Mouse (Mus musculus) limb, embryonic 12.5 days (tissue): ENCODE measurements around the gene Lrmda. TPM values are rescaled to one million over a fixed set of nuclear protein-coding genes. Genes with fewer than 3 reads are reported as not detected.

Source experiments
- ATAC-seq: fragments of 200-750 bp; cut with Nextera tagmentation; 2 replicates; pipeline ENCODE4 v1.8.0; 2017; ENCODE audit warnings: low read depth, moderate TSS enrichment; ENCODE audit not compliant: insufficient number of reproducible peaks, insufficient read depth, low FRiP score, low TSS enrichment
- H3K27ac ChIP-seq: fragments of 300-500 bp; sonication (generic); 2 replicates; pipeline ENCODE4 v1.5.1; 2016; ENCODE audit warnings: mild to moderate bottlenecking, moderate library complexity
- H3K27me3 ChIP-seq: fragments of 300-500 bp; sonication (generic); 2 replicates; pipeline ENCODE4 v1.6.1; 2016; ENCODE audit warnings: mild to moderate bottlenecking, moderate library complexity
- H3K36me3 ChIP-seq: fragments of 300-500 bp; sonication (generic); 2 replicates; pipeline ENCODE4 v1.6.1; 2016; ENCODE audit warnings: mild to moderate bottlenecking, moderate library complexity
- H3K4me1 ChIP-seq: fragments of 300-500 bp; sonication (generic); replicated peaks from 2 replicates; pipeline ENCODE4 v1.6.1; 2016
- H3K4me2 ChIP-seq: fragments of 300-500 bp; sonication (generic); 2 replicates; pipeline ENCODE4 v1.6.1; 2016; ENCODE audit warnings: mild to moderate bottlenecking, moderate library complexity
- H3K4me3 ChIP-seq: fragments of 300-500 bp; sonication (generic); replicated peaks from 2 replicates; pipeline ENCODE4 v1.5.1; 2016; ENCODE audit warnings: mild to moderate bottlenecking
- H3K9ac ChIP-seq: fragments of 300-500 bp; sonication (generic); replicated peaks from 2 replicates; pipeline ENCODE4 v1.6.1; 2016; ENCODE audit warnings: mild to moderate bottlenecking, moderate library complexity
- H3K9me3 ChIP-seq: fragments of 300-500 bp; sonication (generic); 2 replicates; pipeline ENCODE4 v1.6.1; 2016; ENCODE audit warnings: mild to moderate bottlenecking, moderate library complexity
- WGBS: fragments of 180-500 bp; shearing (Covaris S2); methylation state at CpG from one replicate; pipeline ENCODE4 v1.1.7; 2016; 5-methylcytosine and 5-hydroxymethylcytosine counted together
- polyA plus RNA-seq: library from polyadenylated mRNA; unstranded; fragments of >200 nt; fragmentation: Nextera tagmentation; extraction: Ambion mirVana; gene quantifications from 2 replicates; pipeline ENCODE4 v1.2.1, GENCODE M21; 2016

Lrmda gene
- polyA plus RNA-seq, 1 experiment from 2014 or later: 0.41 TPM

GRCm38 (mm10) chr14:21994061-21994990, 25.2 kb upstream of the Lrmda start:
- under 1% methylated on average over 44 of the region's 44 CpGs for WGBS
- no peaks in the 10 kb centered on the region for H3K36me3 ChIP-seq
- ATAC-seq: no peak
- H3K4me3 ChIP-seq: peak overlapping the region; percentile 55
- H3K27me3 ChIP-seq: peaks cover 67% of the 10 kb centered on the region
- H3K9me3 ChIP-seq: no peaks in the 10 kb centered on the region
- peak overlapping the region; percentile 64 for H3K9ac ChIP-seq
- peak overlapping the region; percentile 8; the same call in 1 of the 2 replicates for H3K27ac ChIP-seq
- peaks cover 53% of the 10 kb centered on the region for H3K4me1 ChIP-seq
- peak overlapping the region; percentile 93 for H3K4me2 ChIP-seq

GRCm38 (mm10) chr14:21995031-21995754, 24.3 kb upstream of the Lrmda start:
- Histone ChIP-seq H3K36me3 (no peaks in the 10 kb centered on the region), H3K27me3 (peaks cover 58% of the 10 kb centered on the region), H3K27ac (no peak overlapping the region; the same call in 1 of the 2 replicates), H3K4me3 (peak overlapping the region; percentile 55), H3K4me2 (peak overlapping the region; percentile 93), H3K9me3 (no peaks in the 10 kb centered on the region), H3K4me1 (peaks cover 46% of the 10 kb centered on the region), H3K9ac (peak overlapping the region; percentile 64)
- WGBS: under 1% methylated on average over 36 of the region's 36 CpGs
- ATAC-seq: peak; percentile 53; the same call in 1 of the 2 replicates

GRCm38 (mm10) chr14:21999588-21999987, 19.9 kb upstream of the Lrmda start:
- WGBS: 95% methylated on average over 4 of the region's 4 CpGs

GRCm38 (mm10) chr14:22003231-22003630, 16.3 kb upstream of the Lrmda start:
- Histone ChIP-seq H3K9me3 (no peaks in the 10 kb centered on the region), H3K9ac (no peak overlapping the region), H3K4me2 (no peak overlapping the region), H3K4me3 (no peak overlapping the region), H3K27ac (no peak overlapping the region), H3K27me3 (peaks cover 13% of the 10 kb centered on the region; the same call in 1 of the 2 replicates), H3K4me1 (no peaks in the 10 kb centered on the region), H3K36me3 (no peaks in the 10 kb centered on the region)
- no peak for ATAC-seq
- WGBS: 75% methylated on average over 1 of the region's 1 CpGs

More at GRCm38 (mm10) chr14:21999588-21999987, 19.9 kb upstream of the Lrmda start:
- H3K27ac ChIP-seq: no peak overlapping the region
- no peaks in the 10 kb centered on the region for H3K36me3 ChIP-seq
- peaks cover 12% of the 10 kb centered on the region; the same call in 1 of the 2 replicates for H3K4me1 ChIP-seq
- no peak overlapping the region for H3K4me3 ChIP-seq
- no peak overlapping the region for H3K4me2 ChIP-seq
- H3K9ac ChIP-seq: no peak overlapping the region
- H3K9me3 ChIP-seq: no peaks in the 10 kb centered on the region
- ATAC-seq: no peak
- H3K27me3 ChIP-seq: peaks cover 27% of the 10 kb centered on the region

GRCm38 (mm10) chr14:22003631-22004030, 15.9 kb upstream of the Lrmda start:
- H3K27ac ChIP-seq: no peak overlapping the region
- peaks cover 13% of the 10 kb centered on the region; the same call in 1 of the 2 replicates for H3K27me3 ChIP-seq
- whole genome bisulfite sequencing: 58% methylated on average over 4 of the region's 4 CpGs
- no peak overlapping the region for H3K4me3 ChIP-seq
- no peaks in the 10 kb centered on the region for H3K4me1 ChIP-seq
- no peaks in the 10 kb centered on the region for H3K9me3 ChIP-seq
- no peaks in the 10 kb centered on the region for H3K36me3 ChIP-seq
- ATAC-seq: no peak
- no peak overlapping the region for H3K9ac ChIP-seq
- H3K4me2 ChIP-seq: no peak overlapping the region

- H3K4me1 ChIP-seq: no peaks in the 10 kb centered on the region
- H3K9me3 ChIP-seq: no peaks in the 10 kb centered on the region
- peaks cover 13% of the 10 kb centered on the region; the same call in 1 of the 2 replicates for H3K27me3 ChIP-seq
- no peak overlapping the region for H3K27ac ChIP-seq
- no peak for ATAC-seq
- WGBS: 30% methylated on average over 4 of the region's 4 CpGs
- no peaks in the 10 kb centered on the region for H3K36me3 ChIP-seq
- no peak overlapping the region for H3K4me3 ChIP-seq
- H3K4me2 ChIP-seq: no peak overlapping the region
- H3K9ac ChIP-seq: no peak overlapping the region
These were observed 14.6 kb upstream of the Lrmda start for GRCm38 (mm10) chr14:22004943-22005342.

GRCm38 (mm10) chr14:22007006-22007405, 12.5 kb upstream of the Lrmda start:
- 86% methylated on average over 6 of the region's 6 CpGs for WGBS
- H3K4me3 ChIP-seq: no peak overlapping the region
- ATAC-seq: no peak
- no peaks in the 10 kb centered on the region for H3K4me1 ChIP-seq
- H3K9me3 ChIP-seq: no peaks in the 10 kb centered on the region
- H3K4me2 ChIP-seq: no peak overlapping the region
- H3K9ac ChIP-seq: no peak overlapping the region
- no peak overlapping the region for H3K27ac ChIP-seq
- no peaks in the 10 kb centered on the region for H3K36me3 ChIP-seq
- H3K27me3 ChIP-seq: peaks cover 18% of the 10 kb centered on the region

- 88% methylated on average over 5 of the region's 5 CpGs for WGBS
- ATAC-seq: no peak
These were observed 5.2 kb upstream of the Lrmda start for GRCm38 (mm10) chr14:22014315-22014714.

GRCm38 (mm10) chr14:22014781-22015180, 4.7 kb upstream of the Lrmda start:
- Histone ChIP-seq H3K4me2 (no peak overlapping the region), H3K36me3 (no peaks in the 10 kb centered on the region), H3K27me3 (peaks cover 65% of the 10 kb centered on the region), H3K4me3 (no peak overlapping the region), H3K9ac (no peak overlapping the region), H3K27ac (no peak overlapping the region), H3K4me1 (peaks cover 10% of the 10 kb centered on the region), H3K9me3 (no peaks in the 10 kb centered on the region)
- no peak for ATAC-seq
- 53% methylated on average over 4 of the region's 4 CpGs for WGBS

More at GRCm38 (mm10) chr14:22014315-22014714, 5.2 kb upstream of the Lrmda start:
- no peaks in the 10 kb centered on the region for H3K9me3 ChIP-seq
- H3K9ac ChIP-seq: no peak overlapping the region
- no peak overlapping the region for H3K4me2 ChIP-seq
- peaks cover 60% of the 10 kb centered on the region for H3K27me3 ChIP-seq
- H3K4me3 ChIP-seq: no peak overlapping the region
- no peaks in the 10 kb centered on the region for H3K36me3 ChIP-seq
- H3K27ac ChIP-seq: no peak overlapping the region
- H3K4me1 ChIP-seq: peaks cover 5% of the 10 kb centered on the region

GRCm38 (mm10) chr14:22017011-22017410, 2.5 kb upstream of the Lrmda start:
- no peak overlapping the region for H3K27ac ChIP-seq
- no peak overlapping the region for H3K9ac ChIP-seq
- H3K27me3 ChIP-seq: peaks cover 73% of the 10 kb centered on the region
- ATAC-seq: no peak
- H3K9me3 ChIP-seq: no peaks in the 10 kb centered on the region
- no peaks in the 10 kb centered on the region for H3K36me3 ChIP-seq
- H3K4me1 ChIP-seq: peaks cover 13% of the 10 kb centered on the region
- H3K4me2 ChIP-seq: no peak overlapping the region
- 59% methylated on average over 5 of the region's 5 CpGs for WGBS
- H3K4me3 ChIP-seq: no peak overlapping the region
